8 mouse cellular contexts compared by ENCODE assay signal in the genomic region with DNA sequence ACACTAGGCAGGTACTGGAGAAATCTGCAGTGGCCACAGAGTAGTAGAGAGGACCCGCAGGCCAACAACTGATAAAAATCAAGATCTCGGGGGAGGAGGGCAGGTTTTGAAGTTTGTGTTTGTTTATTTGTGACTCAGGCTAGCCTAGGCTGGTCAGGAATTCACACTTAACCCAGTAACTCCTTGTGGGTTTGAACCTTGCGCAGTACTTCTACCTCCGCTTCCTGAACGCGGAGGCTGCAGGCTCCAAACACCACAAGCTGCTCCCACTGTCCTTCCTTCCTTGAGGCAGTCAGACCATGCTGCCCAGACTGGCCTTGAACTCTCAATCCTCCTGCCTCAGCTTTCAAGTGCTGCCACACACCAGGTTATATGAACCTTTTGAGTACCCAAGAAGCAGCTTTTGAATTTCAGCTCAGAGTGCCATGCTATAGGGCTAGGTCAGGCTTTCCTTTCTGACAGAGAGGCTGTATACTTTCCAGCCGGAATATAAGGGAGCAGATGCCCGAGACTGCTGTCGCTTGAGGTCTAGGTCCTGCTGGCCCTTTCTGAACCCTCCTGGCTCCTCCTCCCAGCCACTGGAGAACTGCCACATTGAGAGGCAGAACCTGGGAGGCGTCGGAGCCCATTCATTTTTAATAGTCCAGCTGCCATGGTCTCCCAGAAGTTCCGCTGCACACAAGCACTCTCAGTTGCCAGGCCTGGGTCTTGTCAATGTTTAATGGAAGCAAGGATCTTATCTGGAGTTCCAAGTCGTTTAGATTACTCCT. TPM values are rescaled to one million over a fixed set of nuclear protein-coding genes. Genes with fewer than 3 reads are reported as not detected.
DNase-seq lines count a peak whose midpoint lies in the region; ATAC-seq lines count a peak whose summit lies in the region.

No protein-coding gene starts in this region.

- no peaks in the 10 kb centered on the region for H3K9me3 ChIP-seq in embryonic facial prominence, embryonic 12.5 days
- no peaks in the 10 kb centered on the region for H3K9me3 ChIP-seq in heart, embryonic 13.5 days
- H3K9me3 ChIP-seq in kidney, embryonic 16.5 days (ENCODE audit: low read length), result no peaks in the 10 kb centered on the region

- H3K4me3 ChIP-seq in embryonic facial prominence, embryonic 12.5 days, result no peak overlapping the region
- H3K4me3 ChIP-seq in heart, embryonic 13.5 days, result peak overlapping the region; percentile 52
- no peak overlapping the region for H3K4me3 ChIP-seq in kidney, embryonic 16.5 days (ENCODE audit: low read length)

- intact Hi-C loops in left cerebral cortex, postnatal 14 days (cut with DNase I), result no loop called here

- H3K4me2 ChIP-seq in embryonic facial prominence, embryonic 12.5 days (replicated peaks), result peak overlapping the region; percentile 49
- H3K4me2 ChIP-seq in heart, embryonic 13.5 days, result peak overlapping the region; percentile 78
- peak overlapping the region; percentile 71 for H3K4me2 ChIP-seq in kidney, embryonic 16.5 days (replicated peaks; ENCODE audit: low read depth, low read length)

- 69% methylated on average over 13 of the region's 13 CpGs for WGBS in embryonic facial prominence, embryonic 12.5 days
- WGBS in heart, embryonic 13.5 days, result 41% methylated on average over 13 of the region's 13 CpGs
- WGBS in kidney, embryonic 16.5 days, result 44% methylated on average over 13 of the region's 13 CpGs

- H3K27me3 ChIP-seq in embryonic facial prominence, embryonic 12.5 days, result no peaks in the 10 kb centered on the region
- no peaks in the 10 kb centered on the region for H3K27me3 ChIP-seq in heart, embryonic 13.5 days (replicated peaks)
- H3K27me3 ChIP-seq in kidney, embryonic 16.5 days (ENCODE audit: insufficient read depth, low read length), result no peaks in the 10 kb centered on the region

- peak overlapping the region; percentile 85 for H3K27ac ChIP-seq in embryonic facial prominence, embryonic 12.5 days
- peak overlapping the region; percentile 99 for H3K27ac ChIP-seq in heart, embryonic 13.5 days (replicated peaks)
- peak overlapping the region; percentile 97 for H3K27ac ChIP-seq in kidney, embryonic 16.5 days (ENCODE audit: low read length)

- DNase-seq in cerebellum, postnatal 10 days, result peak; percentile 59 to 65
- peak; percentile 87 for DNase-seq in lung, postnatal 25 days (ENCODE audit: low spot score)
- DNase-seq in yolk sac, embryonic 10.5 days (ENCODE audit: low spot score), result peak; percentile 65
- no peak for DNase-seq in left cerebral cortex, postnatal 14 days (ENCODE audit: low spot score in 2 of 2)

- H3K36me3 ChIP-seq in embryonic facial prominence, embryonic 12.5 days, result no peaks in the 10 kb centered on the region
- no peaks in the 10 kb centered on the region for H3K36me3 ChIP-seq in heart, embryonic 13.5 days
- no peaks in the 10 kb centered on the region for H3K36me3 ChIP-seq in kidney, embryonic 16.5 days (ENCODE audit: insufficient read depth, low read length)

- no peak for ATAC-seq in cerebellum, adult (ENCODE audit: insufficient number of reproducible peaks, low FRiP score, low TSS enrichment)
- no peak for ATAC-seq in embryonic facial prominence, embryonic 12.5 days (ENCODE audit: insufficient number of reproducible peaks, insufficient read depth, low FRiP score, low TSS enrichment)
- ATAC-seq in heart, embryonic 13.5 days (ENCODE audit: extremely low read depth, insufficient number of reproducible peaks, low FRiP score, low TSS enrichment), result no peak
- ATAC-seq in kidney, embryonic 16.5 days (ENCODE audit: low FRiP score, low TSS enrichment), result peak; percentile 8; the same call in 1 of the 2 replicates

- no peak overlapping the region for H3K9ac ChIP-seq in embryonic facial prominence, embryonic 12.5 days
- H3K9ac ChIP-seq in heart, embryonic 13.5 days, result peak overlapping the region; percentile 80
- H3K9ac ChIP-seq in kidney, embryonic 16.5 days (replicated peaks; ENCODE audit: low read length), result peak overlapping the region; percentile 57

- H3K4me1 ChIP-seq in embryonic facial prominence, embryonic 12.5 days, result peaks cover 30% of the 10 kb centered on the region
- peaks cover 79% of the 10 kb centered on the region for H3K4me1 ChIP-seq in heart, embryonic 13.5 days
- H3K4me1 ChIP-seq in kidney, embryonic 16.5 days (ENCODE audit: insufficient read depth, low read length), result peaks cover 56% of the 10 kb centered on the region

RNA-seq across cellular contexts. Expression of a gene that starts 12.9 kb away (rescaled TPM):
- not detected in 2 replicates for polyA plus RNA-seq in embryonic facial prominence, embryonic 12.5 days (2016; fragmentation: Nextera tagmentation; extraction: Ambion mirVana)
- 0.59 and 0.75 TPM in 2 replicates for polyA plus RNA-seq in heart, embryonic 13.5 days (2015; fragmentation: Nextera tagmentation; extraction: Ambion mirVana)
- polyA plus RNA-seq in kidney, embryonic 16.5 days (2015; fragmentation: Nextera tagmentation; extraction: Ambion mirVana), result 0.17 and 0.21 TPM in 2 replicates
- under 1 TPM; 0.38 to 0.42 TPM for total RNA-seq in left cerebral cortex, postnatal 14 days (2021)

RNA-seq across cellular contexts. Expression of a gene that starts 19.2 kb away (rescaled TPM):
- 34.2 and 37.5 TPM in 2 replicates for polyA plus RNA-seq in embryonic facial prominence, embryonic 12.5 days (2016; fragmentation: Nextera tagmentation; extraction: Ambion mirVana)
- polyA plus RNA-seq in heart, embryonic 13.5 days (2015; fragmentation: Nextera tagmentation; extraction: Ambion mirVana), result 33.1 and 37.0 TPM in 2 replicates
- 36.2 and 38.2 TPM in 2 replicates for polyA plus RNA-seq in kidney, embryonic 16.5 days (2015; fragmentation: Nextera tagmentation; extraction: Ambion mirVana)
- 10 to 100 TPM; 14.6 to 17.5 TPM for total RNA-seq in left cerebral cortex, postnatal 14 days (2021)

Comparison
In these comparisons a context has a peak if more than half of its experiments do, and no peak if none do; other contexts are left out.
1. DNase-seq: peak in cerebellum, postnatal 10 days (2 of 2), lung, postnatal 25 days (single experiment) and yolk sac, embryonic 10.5 days (single experiment); none in left cerebral cortex, postnatal 14 days (0 of 2).
2. Peak in every context shown above with its lines, with median percentiles within 50 percentile points of each other: H3K27ac ChIP-seq and H3K4me2 ChIP-seq.